Mouse (Mus musculus) testis, adult 2 months (tissue): ENCODE measurements around the gene Jazf1. TPM values are rescaled to one million over a fixed set of nuclear protein-coding genes. Genes with fewer than 3 reads are reported as not detected.

Experiments
- H3K27ac ChIP-seq: fragments of 200-500 bp; 2 replicates; pipeline ENCODE4 v1.5.1; 2012; ENCODE audit warnings: low read depth, low read length; ENCODE audit not compliant: control insufficient read depth, insufficient read depth
- H3K27me3 ChIP-seq: fragments of 200-500 bp; 2 replicates; pipeline ENCODE4 v1.6.1; 2012; ENCODE audit warnings: mild to moderate bottlenecking, low read length, moderate library complexity; ENCODE audit not compliant: control insufficient read depth, insufficient read depth
- H3K36me3 ChIP-seq: fragments of 200-500 bp; 2 replicates; pipeline ENCODE4 v1.6.1; 2012; ENCODE audit warnings: mild to moderate bottlenecking, low read length; ENCODE audit not compliant: control insufficient read depth, insufficient read depth
- H3K4me1 ChIP-seq: fragments of 200-500 bp; 2 replicates; pipeline ENCODE4 v1.6.1; 2012; ENCODE audit warnings: low read length; ENCODE audit not compliant: control insufficient read depth, insufficient read depth
- H3K4me3 ChIP-seq: fragments of 200-500 bp; 2 replicates; pipeline ENCODE4 v1.5.1; 2012; ENCODE audit warnings: low read depth, mild to moderate bottlenecking, low read length, moderate library complexity, mixed read lengths; ENCODE audit not compliant: control insufficient read depth
- CTCF ChIP-seq: fragments of 200-500 bp; IDR thresholded peaks from 2 replicates; pipeline ENCODE4 v1.5.1; 2012; ENCODE audit warnings: low read depth, mild to moderate bottlenecking, inconsistent platforms, low read length, moderate library complexity; ENCODE audit not compliant: control insufficient read depth, insufficient read depth, insufficient replicate concordance
- POLR2A ChIP-seq: fragments of 200-500 bp; IDR thresholded peaks from 2 replicates; pipeline ENCODE4 v1.6.1; 2012; ENCODE audit warnings: low read depth, mild to moderate bottlenecking, inconsistent platforms, low read length, moderate library complexity; ENCODE audit not compliant: control insufficient read depth
- polyA plus RNA-seq: library from polyadenylated mRNA; depleted of rRNA; stranded (reverse); fragments of >200 nt; gene quantifications from 2 replicates; pipeline ENCODE4 v1.2.3, GENCODE M21; 2012; rRNA removed

Gene Jazf1
- polyA plus RNA-seq, 1 experiment, result 51.8 TPM

GRCm38 (mm10) chr6:52724805-52725439 is 343.5 kb downstream of the Jazf1 start:
- Histone ChIP-seq H3K4me3 (no peak overlapping the region), H3K36me3 (no peaks in the 10 kb centered on the region; the same call in 1 of the 2 replicates), H3K4me1 (no peaks in the 10 kb centered on the region; the same call in none of the 2 replicates), H3K27me3 (no peaks in the 10 kb centered on the region), H3K27ac (no peak overlapping the region)
- TF ChIP-seq POLR2A (no peak), CTCF (no peak)

Other genes starting within 250 kb of the Jazf1 start
- gene Creb5, start 218.6 kb upstream of the Jazf1 start, polyA plus RNA-seq, result 0.26 and 0.37 TPM in 2 replicates